Mouse (Mus musculus) C2C12 (cell line): ENCODE data around the gene Dppa4.

Experiments
- CEBPB ChIP-seq: IDR thresholded peaks from one replicate; pipeline ENCODE4 v1.6.1; 2011; ENCODE audit warnings: low read depth, mild to moderate bottlenecking, control low read depth, moderate library complexity
- CTCF ChIP-seq: IDR thresholded peaks from one replicate; pipeline ENCODE4 v1.5.1; 2011; ENCODE audit not compliant: control insufficient read depth, insufficient read depth, insufficient read length

GRCm38 (mm10) chr16:48331822-48332221 is 48.3 kb downstream of the Dppa4 start:
- TF ChIP-seq CEBPB (no peak), CTCF (no peak)
